Mouse (Mus musculus): Measurements from ENCODE around the gene Stpg3. TPM values are rescaled to one million over a fixed set of nuclear protein-coding genes. Genes with fewer than 3 reads are reported as not detected.
A peak's percentile ranks its signal among the peaks of the same experiment; 100 is the strongest.

Gene Stpg3
- total and polyA plus RNA-seq, 3 experiments, result 0.07 TPM; not detected in 2

- Histone ChIP-seq H3K27me3 (ENCODE audit: control insufficient read depth in 1 of 2, insufficient read depth in 2 of 2, low read length in 2 of 2) (no peaks in the 10 kb centered on the region), H3K79me2 (ENCODE audit: control insufficient read depth, insufficient read depth, low read length, poor library complexity) (no peaks in the 10 kb centered on the region; the same call in 1 of the 2 replicates), H3K4me1 (ENCODE audit: control insufficient read depth in 1 of 2, insufficient read depth in 2 of 2, low read length in 2 of 2) (peaks cover 0 to 21% of the 10 kb centered on the region in 2 experiments; a peak in 3 of 4 replicates), H3K9ac (ENCODE audit: control insufficient read depth, low read depth, low read length, poor library complexity, severe bottlenecking) (peak overlapping the region; percentile 79), H3K4me3 (ENCODE audit: control insufficient read depth in 1 of 2, insufficient read depth in 1 of 2, low read depth in 2 of 2, low read length in 2 of 2) (peak overlapping the region; percentile 57 to 64), H3K9me3 (replicated peaks; ENCODE audit: insufficient read depth, low read length) (no peaks in the 10 kb centered on the region), H3K27ac (ENCODE audit: control insufficient read depth, low read depth, low read length) (peak overlapping the region; percentile 56), H3K36me3 (ENCODE audit: control insufficient read depth in 1 of 2, insufficient read depth in 2 of 2, low read length in 2 of 2) (no peaks in the 10 kb centered on the region)
- peak; percentile 92 for DNase-seq (ENCODE audit: low read depth, low spot score)
- TF ChIP-seq UBTF (IDR thresholded peaks at IDR 0.05; ENCODE audit: borderline replicate concordance, insufficient read depth, low read depth, low read length) (no peak), USF1 (IDR thresholded peaks at IDR 0.05; ENCODE audit: low read depth, low read length) (no peak), ELF1 (IDR thresholded peaks at IDR 0.05; ENCODE audit: low read depth, low read length) (0 out of 2 replicates have a peak, but pooled peaks have one; percentile 16), ZNF384 (IDR thresholded peaks at IDR 0.05; ENCODE audit: low read depth, low read length) (no peak), BHLHE40 (IDR thresholded peaks at IDR 0.05; ENCODE audit: borderline replicate concordance, low read depth, low read length) (no peak), POLR2AphosphoS2 (IDR thresholded peaks at IDR 0.05; ENCODE audit: low read length) (peak; percentile 73; the same call in 1 of the 2 replicates), TAL1 (IDR thresholded peaks at IDR 0.05; ENCODE audit: low read length) (no peak), MYB (IDR thresholded peaks at IDR 0.05; ENCODE audit: low read depth, low read length) (no peak), GATA1 (IDR thresholded peaks at IDR 0.05; ENCODE audit: low read depth, low read length) (no peak), HCFC1 (IDR thresholded peaks at IDR 0.05; ENCODE audit: low read depth, low read length) (peak; percentile 49), NELFE (IDR thresholded peaks at IDR 0.05; ENCODE audit: low read depth, low read length) (peak; percentile 54), TCF12 (IDR thresholded peaks at IDR 0.05; ENCODE audit: low read depth, low read length) (0 out of 2 replicates have a peak, but pooled peaks have one; percentile 35), USF2 (IDR thresholded peaks at IDR 0.05; ENCODE audit: borderline replicate concordance in 1 of 2, insufficient read depth in 1 of 2, low read depth in 1 of 2, low read length in 2 of 2) (no peak), ZKSCAN1 (IDR thresholded peaks at IDR 0.05; ENCODE audit: low read depth, low read length) (no peak), MAX (IDR thresholded peaks at IDR 0.05; ENCODE audit: low read length) (no peak), POLR2AphosphoS5 (IDR thresholded peaks at IDR 0.05; ENCODE audit: borderline replicate concordance, low read depth, low read length) (no peak), ETS1 (IDR thresholded peaks at IDR 0.05; ENCODE audit: low read depth, low read length) (no peak; the same call in 1 of the 2 replicates), ZC3H11A (IDR thresholded peaks at IDR 0.05; ENCODE audit: low read depth, low read length) (no peak), CHD1 (IDR thresholded peaks at IDR 0.05; ENCODE audit: low read depth, low read length) (no peak), TBP (IDR thresholded peaks at IDR 0.05; ENCODE audit: low read depth, low read length) (peak; percentile 52), MXI1 (IDR thresholded peaks at IDR 0.05; ENCODE audit: low read depth, low read length) (no peak), POLR2A (IDR thresholded peaks at IDR 0.05; ENCODE audit: control insufficient read depth in 1 of 2, insufficient read depth in 1 of 2, low read depth in 1 of 2, low read length in 2 of 2, poor library complexity in 1 of 2) (peak; percentile 44 to 61; a peak in 3 of 4 replicates), RCOR1 (IDR thresholded peaks at IDR 0.05; ENCODE audit: low read depth, low read length) (no peak), E2F4 (IDR thresholded peaks at IDR 0.05; ENCODE audit: borderline replicate concordance, low read depth, low read length) (no peak), EP300 (IDR thresholded peaks at IDR 0.05; ENCODE audit: low read depth in 1 of 2, low read length in 2 of 2) (no peak), CHD2 (IDR thresholded peaks at IDR 0.05; ENCODE audit: low read length) (no peak), GABPA (IDR thresholded peaks at IDR 0.05; ENCODE audit: low read depth, low read length) (no peak), ZMIZ1 (IDR thresholded peaks at IDR 0.05; ENCODE audit: low read depth, low read length) (peak; percentile 77; the same call in 1 of the 2 replicates), RAD21 (IDR thresholded peaks at IDR 0.05; ENCODE audit: low read depth, low read length) (no peak), SMC3 (IDR thresholded peaks at IDR 0.05; ENCODE audit: low read depth, low read length) (no peak), NRF1 (IDR thresholded peaks at IDR 0.05; ENCODE audit: insufficient read depth, low read depth, low read length, poor library complexity, severe bottlenecking) (peak; percentile 82), CTCF (IDR thresholded peaks at IDR 0.05 in 2 of 3, conservative IDR thresholded peaks at IDR 0.05 in 1 of 3; ENCODE audit: control insufficient read depth in 1 of 3, insufficient read depth in 1 of 3, low read depth in 2 of 3, low read length in 3 of 3, poor library complexity in 1 of 3, severe bottlenecking in 1 of 3) (no peak), JUND (IDR thresholded peaks at IDR 0.05; ENCODE audit: low read depth, low read length) (no peak), MAZ (IDR thresholded peaks at IDR 0.05; ENCODE audit: low read depth, low read length) (no peak; the same call in 1 of the 2 replicates), KAT2A (conservative IDR thresholded peaks at IDR 0.05; ENCODE audit: low read depth, low read length) (no peak), SIN3A (IDR thresholded peaks at IDR 0.05; ENCODE audit: low read length) (peak; percentile 26), MAFK (IDR thresholded peaks at IDR 0.05; ENCODE audit: borderline replicate concordance, low read depth, low read length) (no peak)
These were observed 26.4 kb upstream of the Stpg3 start for GRCm38 (mm10) chr2:25240723-25241437.
